Mouse (Mus musculus): ENCODE data around the gene Bsn.

DNA sequence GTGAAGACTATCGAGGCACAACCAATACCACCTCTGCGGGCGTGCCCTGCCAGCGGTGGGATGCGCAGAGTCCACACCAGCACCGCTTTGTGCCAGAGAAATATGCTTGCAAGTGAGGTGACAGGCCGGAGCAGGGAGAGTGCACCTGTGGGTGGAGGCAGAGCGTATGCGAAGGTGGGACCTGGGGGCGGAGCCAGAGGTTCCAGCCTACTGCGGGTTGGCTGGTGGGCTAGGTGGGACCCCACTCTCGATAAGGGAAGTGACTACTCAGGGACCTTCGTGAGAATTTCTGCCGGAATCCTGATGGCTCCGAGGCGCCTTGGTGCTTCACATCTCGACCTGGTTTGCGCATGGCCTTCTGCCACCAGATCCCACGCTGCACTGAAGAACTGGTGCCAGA is 107.6 kb downstream of the Bsn start:
- TF ChIP-seq CTCF (IDR thresholded peaks at IDR 0.05; ENCODE audit: low read depth, low read length) = no peak
- TF ChIP-seq POLR2A (IDR thresholded peaks at IDR 0.05; ENCODE audit: extremely low read depth, insufficient read depth, low read length) = no peak
